Mouse (Mus musculus) CH12.LX (cell line): Measurements from ENCODE around the gene Rnf26. TPM values are rescaled to one million over a fixed set of nuclear protein-coding genes. Genes with fewer than 3 reads are reported as not detected.

ENCODE experiments used
- DNase-seq: peaks from one replicate; pipeline ENCODE4 v3.0.0-alpha.2; 2013; ENCODE audit errors: extremely low read depth
- H3K27ac ChIP-seq: 2 replicates; pipeline ENCODE4 v1.5.1; 2012; ENCODE audit warnings: low read depth, mild to moderate bottlenecking, control low read depth, moderate library complexity; ENCODE audit not compliant: insufficient read depth
- H3K27me3 ChIP-seq: replicated peaks from 2 replicates; pipeline ENCODE3; 2012; ENCODE audit warnings: inconsistent platforms
- H3K36me3 ChIP-seq, 2 experiments: replicated peaks in 1 of 2; 2 replicates each; pipeline versions ENCODE3 to v1.6.1; 2012; ENCODE audit warnings: inconsistent platforms in 1 of 2, low read length in 1 of 2, mild to moderate bottlenecking in 1 of 2, mixed read lengths in 1 of 2, moderate library complexity in 1 of 2; ENCODE audit not compliant: control insufficient read depth in 1 of 2, insufficient read depth in 1 of 2
- H3K4me1 ChIP-seq, 2 experiments: 2 replicates each; pipeline ENCODE4 v1.6.1; 2012; ENCODE audit warnings: inconsistent platforms in 1 of 2, moderate library complexity in 1 of 2; ENCODE audit not compliant: insufficient read depth in 2 of 2, control insufficient read depth in 1 of 2
- H3K4me2 ChIP-seq: 2 replicates; pipeline ENCODE4 v1.6.1; 2012; ENCODE audit warnings: low read depth, mild to moderate bottlenecking, control low read depth; ENCODE audit not compliant: poor library complexity, insufficient read depth, severe bottlenecking
- H3K4me3 ChIP-seq, 3 experiments: fragments of 150-350 bp in 1 of 3; sonication (generic) in 1 of 3; replicated peaks in 1 of 3; 2 replicates each; pipeline versions ENCODE3 to v1.5.1; 2011 to 2012; ENCODE audit warnings: low read depth in 2 of 3, low read length in 2 of 3, mild to moderate bottlenecking in 2 of 3, moderate library complexity in 2 of 3, control low read depth in 1 of 3, improper control_type of control experiment in 1 of 3, inconsistent platforms in 1 of 3, mixed read lengths in 1 of 3; ENCODE audit not compliant: poor library complexity in 1 of 3
- H3K79me2 ChIP-seq: replicated peaks from 2 replicates; pipeline ENCODE4 v1.6.1; 2012; ENCODE audit warnings: mild to moderate bottlenecking, moderate library complexity; ENCODE audit not compliant: control insufficient read depth, poor library complexity, insufficient read depth, severe bottlenecking; ENCODE audit errors: extremely low read depth
- H3K9ac ChIP-seq: 2 replicates; pipeline ENCODE4 v1.6.1; 2012; ENCODE audit warnings: low read depth, mild to moderate bottlenecking, control low read depth, moderate library complexity; ENCODE audit not compliant: insufficient read depth
- H3K9me3 ChIP-seq: replicated peaks from 2 replicates; pipeline ENCODE3; 2012; ENCODE audit warnings: low read length, inconsistent platforms, mixed read lengths
- BHLHE40 ChIP-seq: IDR thresholded peaks from 2 replicates; pipeline ENCODE4 v1.6.1; 2011; ENCODE audit warnings: mild to moderate bottlenecking, low read depth, low read length, improper control_type of control experiment
- CHD2 ChIP-seq: IDR thresholded peaks from 2 replicates; pipeline ENCODE4 v1.6.1; 2011; ENCODE audit warnings: low read length, improper control_type of control experiment
- CTCF ChIP-seq, 2 experiments: IDR thresholded peaks in 1 of 2; conservative IDR thresholded peaks in 1 of 2; 2 replicates each; pipeline ENCODE4 v1.5.1; 2011 to 2012; ENCODE audit warnings: low read depth in 2 of 2, low read length in 2 of 2, improper control_type of control experiment in 1 of 2, inconsistent platforms in 1 of 2, mild to moderate bottlenecking in 1 of 2, moderate library complexity in 1 of 2
- E2F4 ChIP-seq: IDR thresholded peaks from 2 replicates; pipeline ENCODE4 v1.6.1; 2011; ENCODE audit warnings: low read depth, low read length, improper control_type of control experiment; ENCODE audit not compliant: insufficient replicate concordance
- ETS1 ChIP-seq: conservative IDR thresholded peaks from 2 replicates; pipeline ENCODE4 v1.6.1; 2012; ENCODE audit warnings: low read depth, mild to moderate bottlenecking, inconsistent platforms, low read length, improper control_type of control experiment, moderate library complexity
- KAT2A ChIP-seq: IDR thresholded peaks from 2 replicates; pipeline ENCODE4 v1.6.1; 2012; ENCODE audit warnings: low read length, improper control_type of control experiment, inconsistent platforms; ENCODE audit not compliant: insufficient replicate concordance
- MAFK ChIP-seq: IDR thresholded peaks from 2 replicates; pipeline ENCODE4 v1.6.1; 2011; ENCODE audit warnings: low read length, improper control_type of control experiment; ENCODE audit not compliant: insufficient replicate concordance
- MAX ChIP-seq: IDR thresholded peaks from 2 replicates; pipeline ENCODE4 v1.6.1; 2011; ENCODE audit warnings: low read length, improper control_type of control experiment
- MAZ ChIP-seq: IDR thresholded peaks from 2 replicates; pipeline ENCODE4 v1.6.1; 2012; ENCODE audit warnings: low read depth, mild to moderate bottlenecking, inconsistent platforms, low read length, improper control_type of control experiment, moderate library complexity
- MYC ChIP-seq: IDR thresholded peaks from 2 replicates; pipeline ENCODE4 v1.6.1; 2011; ENCODE audit warnings: low read depth, mild to moderate bottlenecking, improper control_type of control experiment, low read length
- NRF1 ChIP-seq: IDR thresholded peaks from 2 replicates; pipeline ENCODE4 v1.6.1; 2014; ENCODE audit warnings: low read depth, mild to moderate bottlenecking, inconsistent platforms, low read length, improper control_type of control experiment, moderate library complexity
- PAX5 ChIP-seq: IDR thresholded peaks from 2 replicates; pipeline ENCODE4 v1.6.1; 2012; ENCODE audit warnings: low read length, inconsistent platforms, mixed read lengths
- POLR2A ChIP-seq: IDR thresholded peaks from 2 replicates; pipeline ENCODE4 v1.6.1; 2011; ENCODE audit warnings: low read depth, mild to moderate bottlenecking, improper control_type of control experiment, low read length
- POLR2AphosphoS2 ChIP-seq: IDR thresholded peaks from 2 replicates; pipeline ENCODE4 v1.6.1; 2011; ENCODE audit warnings: low read depth, low read length, improper control_type of control experiment
- RAD21 ChIP-seq: IDR thresholded peaks from 2 replicates; pipeline ENCODE4 v1.6.1; 2011; ENCODE audit warnings: low read depth, mild to moderate bottlenecking, low read length, improper control_type of control experiment, moderate library complexity
- RCOR1 ChIP-seq: conservative IDR thresholded peaks from 2 replicates; pipeline ENCODE4 v1.6.1; 2012; ENCODE audit warnings: low read depth, mild to moderate bottlenecking, inconsistent platforms, low read length, improper control_type of control experiment
- SIN3A ChIP-seq: IDR thresholded peaks from 2 replicates; pipeline ENCODE4 v1.6.1; 2012; ENCODE audit warnings: low read length, improper control_type of control experiment, inconsistent platforms
- TBP ChIP-seq: conservative IDR thresholded peaks from 2 replicates; pipeline ENCODE4 v1.6.1; 2011; ENCODE audit warnings: low read depth, low read length, improper control_type of control experiment
- TCF12 ChIP-seq: IDR thresholded peaks from 2 replicates; pipeline ENCODE4 v1.6.1; 2014; ENCODE audit warnings: low read depth, mild to moderate bottlenecking, inconsistent platforms, low read length, improper control_type of control experiment
- UBTF ChIP-seq: IDR thresholded peaks from 2 replicates; pipeline ENCODE4 v1.6.1; 2012; ENCODE audit warnings: low read depth, mild to moderate bottlenecking, inconsistent platforms, low read length, improper control_type of control experiment, moderate library complexity
- ZKSCAN1 ChIP-seq: IDR thresholded peaks from 2 replicates; pipeline ENCODE4 v1.6.1; 2012; ENCODE audit warnings: low read depth, inconsistent platforms, low read length, improper control_type of control experiment, borderline replicate concordance
- ZNF384 ChIP-seq: IDR thresholded peaks from 2 replicates; pipeline ENCODE4 v1.6.1; 2012; ENCODE audit warnings: low read depth, low read length, improper control_type of control experiment, inconsistent platforms
- dilution Hi-C: fragments of 300-500 bp; cut with MboI; formaldehyde crosslinking; loops from 2 replicates; pipeline ENCODE4 v1.14.3; 2020; ENCODE audit warnings: low sequenced_read_pairs; ENCODE audit not compliant: extremely low pct_unique_long_range_greater_than_20kb, extremely low pct_ligation_motif_present
- in situ Hi-C: fragments of 300-500 bp; cut with MboI; formaldehyde crosslinking; loops from 3 replicates; pipeline ENCODE4 v1.14.3; 2019; ENCODE audit warnings: low sequenced_read_pairs, low pct_ligation_motif_present, low pct_unique_long_range_greater_than_20kb, mixed read lengths
- polyA plus RNA-seq: library from polyadenylated mRNA; unstranded; fragments of >175 nt; gene quantifications from 2 replicates; pipeline ENCODE4 v1.2.1, GENCODE M21; 2012; ENCODE audit warnings: low read depth; ENCODE audit not compliant: insufficient read length
- total RNA-seq, 2 experiments: library from RNA; depleted of rRNA; stranded (reverse); fragments of 300-350 nt in 1 of 2; fragments of >200 nt in 1 of 2; gene quantifications; 2 replicates each; pipeline ENCODE4 v1.2.3; 2012 to 2014

Gene Rnf26
- total and polyA plus RNA-seq, 3 experiments: 11.7 to 40.0 (median 15.3) TPM

- H3K9me3 ChIP-seq: no peaks in the 10 kb centered on the region
- dilution Hi-C loops (no loop called here), in situ Hi-C loops (no loop called here)
- H3K9ac ChIP-seq: no peak within 1 kb of the TSS
- H3K27me3 ChIP-seq: no peaks in the 10 kb centered on the region
- peaks cover 18 to 66% of the 10 kb centered on the region in 2 experiments for H3K36me3 ChIP-seq
- 0 out of 2 replicates have a peak, but pooled peaks cover 4% of the 10 kb centered on the region for H3K79me2 ChIP-seq
- no peak within 1 kb of the TSS for H3K4me3 ChIP-seq
- DNase-seq: no peak
- H3K27ac ChIP-seq: no peak within 1 kb of the TSS
- TF ChIP-seq ETS1: no peak
- TF ChIP-seq MAZ: no peak
- TF ChIP-seq MYC: no peak
- no peak for TF ChIP-seq UBTF
- TF ChIP-seq SIN3A: no peak
- no peak for TF ChIP-seq KAT2A
- no peak for TF ChIP-seq MAX
- no peak within 1 kb of the TSS for H3K4me2 ChIP-seq
- peaks cover 5 to 11% of the 10 kb centered on the region in 2 experiments for H3K4me1 ChIP-seq
Measured at GRCm38 (mm10) chr9:44101490-44101889, 11.8 kb downstream of the Rnf26 start, which contains the start of gene Mfrp. Gene Mfrp, plus strand, starts transcription at chr9:44101729.

- Histone ChIP-seq H3K36me3 (peaks cover 3 to 41% of the 10 kb centered on the region in 2 experiments), H3K9me3 (no peaks in the 10 kb centered on the region), H3K4me1 (peaks cover 2 to 21% of the 10 kb centered on the region in 2 experiments; a peak in 2 of 4 replicates), H3K4me2 (no peak overlapping the region), H3K4me3 (no peak overlapping the region), H3K27me3 (no peaks in the 10 kb centered on the region), H3K9ac (no peak overlapping the region), H3K27ac (no peak overlapping the region), H3K79me2 (no peaks in the 10 kb centered on the region)
- in situ Hi-C loops (no loop called here), dilution Hi-C loops (no loop called here)
- no peak for TF ChIP-seq TCF12
- TF ChIP-seq CHD2: no peak
- no peak for TF ChIP-seq E2F4
- no peak for TF ChIP-seq RAD21
- no peak for TF ChIP-seq ZNF384
- no peak for TF ChIP-seq PAX5
- no peak for TF ChIP-seq MAX
- TF ChIP-seq MAFK: no peak
- no peak for TF ChIP-seq MYC
- TF ChIP-seq ETS1: no peak
- TF ChIP-seq TBP: no peak
- no peak for TF ChIP-seq NRF1
- no peak for TF ChIP-seq POLR2A
- no peak for TF ChIP-seq UBTF
- no peak for TF ChIP-seq BHLHE40
- TF ChIP-seq POLR2AphosphoS2: no peak
- no peak for TF ChIP-seq KAT2A
- TF ChIP-seq ZKSCAN1: no peak
- TF ChIP-seq RCOR1: no peak
- TF ChIP-seq CTCF (conservative IDR thresholded peaks at IDR 0.05 in 1 of 2, IDR thresholded peaks at IDR 0.05 in 1 of 2; ENCODE audit: low read depth in 2 of 2, low read length in 2 of 2): no peak
- no peak for DNase-seq
Measured at GRCm38 (mm10) chr9:44096536-44096935, 16.8 kb downstream of the Rnf26 start.
